Mouse (Mus musculus): ENCODE results near the gene Gm11437. TPM values are rescaled to one million over a fixed set of nuclear protein-coding genes. Genes with fewer than 3 reads are reported as not detected.

Gm11437 gene
- polyA plus RNA-seq (2015; fragmentation: Nextera tagmentation; extraction: Ambion mirVana): not detected in 2 replicates

DNA sequence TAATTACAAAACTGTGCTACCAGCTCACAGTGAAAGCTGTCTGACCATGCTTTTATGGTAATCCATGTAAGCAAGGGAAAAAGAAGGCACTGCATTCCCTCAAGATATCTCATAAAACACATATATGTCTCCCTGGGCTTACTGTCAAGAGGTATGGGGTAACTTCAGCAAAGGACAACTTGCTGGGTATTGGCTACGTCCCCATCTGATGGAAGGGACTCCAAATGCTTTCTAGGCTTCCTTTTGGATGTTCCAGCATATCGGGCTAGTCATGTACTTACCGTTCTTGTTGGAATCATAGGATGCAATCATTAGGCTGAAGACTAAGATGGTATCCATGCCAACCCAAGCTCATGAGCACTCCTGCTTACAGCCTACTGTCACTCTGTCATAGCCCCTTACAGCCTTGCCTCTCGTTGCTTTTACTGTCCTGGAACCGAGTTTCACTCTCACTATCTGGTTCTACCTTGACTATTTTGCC, at the start of gene Gm11437:
Gene Gm11437 (minus strand): TSS at position 431 of the 481 bp plus-strand sequence.
- 74% methylated on average over 5 of the region's 5 CpGs for WGBS
- H3K27me3 ChIP-seq (ENCODE audit: control insufficient read depth, insufficient read depth, low read length): no peaks in the 10 kb centered on the region
- ATAC-seq (replicated peaks; ENCODE audit: extremely low read depth, insufficient read depth, low FRiP score): no peak
- no peak within 1 kb of the TSS for H3K9ac ChIP-seq (ENCODE audit: low read length)
- H3K4me1 ChIP-seq (ENCODE audit: control insufficient read depth, insufficient read depth, low read length): peaks cover 2% of the 10 kb centered on the region; the same call in 1 of the 2 replicates
- H3K4me2 ChIP-seq (ENCODE audit: low read depth, low read length): no peak within 1 kb of the TSS
- no peaks in the 10 kb centered on the region for H3K36me3 ChIP-seq (ENCODE audit: control insufficient read depth, insufficient read depth)
- H3K27ac ChIP-seq (ENCODE audit: low read length): no peak within 1 kb of the TSS
- H3K4me3 ChIP-seq (ENCODE audit: low read length): no peak within 1 kb of the TSS
- no peaks in the 10 kb centered on the region for H3K9me3 ChIP-seq (replicated peaks; ENCODE audit: control insufficient read depth, low read length)

DNA sequence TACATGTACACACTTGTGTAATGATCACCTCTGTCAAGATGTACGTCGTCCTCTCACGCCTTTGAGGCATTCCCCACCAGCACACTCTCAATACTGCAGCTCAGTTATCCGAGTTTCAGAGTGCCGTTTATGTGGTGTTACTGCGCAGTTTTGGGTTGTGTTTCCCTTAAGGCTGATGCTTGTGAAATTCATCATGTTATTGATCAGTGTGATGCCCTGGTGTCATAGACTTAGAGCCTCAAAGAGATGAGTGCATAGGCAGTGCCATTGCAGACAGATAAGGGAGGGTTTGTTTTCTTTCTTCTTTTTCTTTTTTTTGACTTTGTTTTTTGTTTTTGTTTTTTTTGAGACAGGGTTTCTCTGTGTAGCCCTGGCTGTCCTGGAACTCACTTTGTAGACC, 43.6 kb upstream of the Gm11437 start:
- no peak overlapping the region for H3K4me3 ChIP-seq (ENCODE audit: low read length)
- 90% methylated on average over 6 of the region's 6 CpGs for WGBS
- no peaks in the 10 kb centered on the region for H3K9me3 ChIP-seq (replicated peaks; ENCODE audit: control insufficient read depth, low read length)
- H3K9ac ChIP-seq (ENCODE audit: low read length): no peak overlapping the region
- H3K27me3 ChIP-seq (ENCODE audit: control insufficient read depth, insufficient read depth, low read length): no peaks in the 10 kb centered on the region
- H3K27ac ChIP-seq (ENCODE audit: low read length): no peak overlapping the region
- H3K36me3 ChIP-seq (ENCODE audit: control insufficient read depth, insufficient read depth): 0 out of 2 replicates have a peak, but pooled peaks cover 3% of the 10 kb centered on the region
- H3K4me2 ChIP-seq (ENCODE audit: low read depth, low read length): no peak overlapping the region
- no peaks in the 10 kb centered on the region for H3K4me1 ChIP-seq (ENCODE audit: control insufficient read depth, insufficient read depth, low read length)
- no peak for ATAC-seq (replicated peaks; ENCODE audit: extremely low read depth, insufficient read depth, low FRiP score)

DNA sequence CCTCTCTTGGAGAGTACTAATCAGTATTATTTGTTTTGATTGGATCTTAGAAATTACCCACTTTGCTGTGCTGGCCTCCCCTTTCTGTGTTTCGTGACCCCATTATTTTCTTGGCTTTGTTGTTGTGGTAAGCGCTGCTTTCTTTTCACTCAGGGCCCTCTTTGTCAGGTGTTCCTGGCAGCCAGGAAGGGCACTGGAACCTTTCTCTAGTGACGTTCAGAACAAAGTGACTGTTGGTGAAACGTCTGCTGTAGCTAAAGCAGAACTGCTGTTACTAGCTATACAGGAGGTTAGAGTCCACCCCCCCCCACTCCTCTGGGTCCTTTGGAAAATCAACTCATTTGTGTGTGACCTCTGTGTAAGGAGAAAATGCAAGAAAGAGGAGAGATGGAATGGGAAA, 38.5 kb upstream of the Gm11437 start:
- H3K4me2 ChIP-seq (ENCODE audit: low read depth, low read length): no peak overlapping the region
- no peak for ATAC-seq (replicated peaks; ENCODE audit: extremely low read depth, insufficient read depth, low FRiP score)
- no peaks in the 10 kb centered on the region for H3K9me3 ChIP-seq (replicated peaks; ENCODE audit: control insufficient read depth, low read length)
- 57% methylated on average over 4 of the region's 4 CpGs for WGBS
- no peaks in the 10 kb centered on the region for H3K4me1 ChIP-seq (ENCODE audit: control insufficient read depth, insufficient read depth, low read length)
- no peak overlapping the region for H3K27ac ChIP-seq (ENCODE audit: low read length)
- H3K9ac ChIP-seq (ENCODE audit: low read length): no peak overlapping the region
- H3K4me3 ChIP-seq (ENCODE audit: low read length): no peak overlapping the region
- no peaks in the 10 kb centered on the region for H3K27me3 ChIP-seq (ENCODE audit: control insufficient read depth, insufficient read depth, low read length)
- H3K36me3 ChIP-seq (ENCODE audit: control insufficient read depth, insufficient read depth): no peaks in the 10 kb centered on the region

DNA sequence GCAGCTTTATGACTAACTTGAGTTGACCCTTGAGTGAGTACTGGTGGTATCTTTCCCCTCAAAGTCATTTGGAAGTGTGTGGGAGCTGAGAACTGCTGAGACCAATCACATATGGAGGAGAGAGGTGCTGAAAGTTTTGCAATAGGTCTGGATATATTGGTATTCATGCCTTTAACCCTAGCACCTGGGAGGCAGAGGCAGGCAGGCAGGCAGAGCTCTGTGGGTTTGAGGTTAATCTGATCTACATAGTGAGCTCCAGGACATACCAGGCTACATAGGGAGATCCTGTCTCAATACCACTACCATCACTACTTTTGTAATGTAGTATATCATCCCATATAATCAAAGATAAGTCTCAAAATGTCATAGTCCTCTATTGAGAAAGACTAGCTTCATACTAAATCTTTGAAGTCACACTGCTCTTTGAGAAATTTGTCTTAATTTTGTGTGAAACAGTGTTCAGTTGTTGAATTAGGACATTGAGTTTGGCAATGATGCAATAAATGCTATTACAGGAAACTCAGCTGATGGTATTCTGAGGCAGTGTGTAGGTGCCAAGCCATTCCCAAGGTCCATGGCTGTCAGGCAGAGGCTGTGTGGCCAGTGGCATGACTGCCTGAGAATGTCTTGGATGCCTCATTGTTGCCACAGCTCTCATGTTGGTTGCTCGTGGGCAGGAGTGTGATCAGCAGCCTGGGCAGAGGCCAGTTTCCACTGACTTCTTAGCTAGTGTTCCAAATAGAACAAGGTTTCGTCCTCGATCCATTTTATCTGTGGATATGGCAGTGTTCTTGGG, 30.5 kb upstream of the Gm11437 start:
- H3K9ac ChIP-seq (ENCODE audit: low read length): no peak overlapping the region
- no peaks in the 10 kb centered on the region for H3K4me1 ChIP-seq (ENCODE audit: control insufficient read depth, insufficient read depth, low read length)
- no peak overlapping the region for H3K27ac ChIP-seq (ENCODE audit: low read length)
- H3K4me3 ChIP-seq (ENCODE audit: low read length): no peak overlapping the region
- 0 out of 2 replicates have a peak, but pooled peaks cover 2% of the 10 kb centered on the region for H3K36me3 ChIP-seq (ENCODE audit: control insufficient read depth, insufficient read depth)
- no peaks in the 10 kb centered on the region for H3K9me3 ChIP-seq (replicated peaks; ENCODE audit: control insufficient read depth, low read length)
- 89% methylated on average over 3 of the region's 3 CpGs for WGBS
- no peak overlapping the region for H3K4me2 ChIP-seq (ENCODE audit: low read depth, low read length)
- H3K27me3 ChIP-seq (ENCODE audit: control insufficient read depth, insufficient read depth, low read length): no peaks in the 10 kb centered on the region
- no peak for ATAC-seq (replicated peaks; ENCODE audit: extremely low read depth, insufficient read depth, low FRiP score)

DNA sequence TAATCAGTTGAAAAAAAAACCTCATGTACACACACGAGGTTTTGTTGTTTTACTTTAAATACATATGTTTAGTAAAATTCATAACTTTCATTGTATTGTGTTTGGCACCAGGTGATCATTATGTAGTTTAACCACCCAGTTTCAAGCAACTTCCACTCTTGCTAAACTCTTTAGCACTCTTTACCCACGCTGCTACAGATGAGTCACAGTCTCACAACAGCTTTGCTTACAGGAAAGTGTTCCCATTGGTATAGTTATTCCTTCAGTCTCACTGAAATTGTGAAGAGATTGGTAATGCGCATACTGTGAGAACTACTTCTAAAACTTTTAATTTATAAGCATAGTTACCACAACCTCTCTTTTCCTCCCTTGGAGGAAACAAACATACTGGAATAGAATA, 27.5 kb upstream of the Gm11437 start:
- Histone ChIP-seq H3K4me2 (ENCODE audit: low read depth, low read length) (no peak overlapping the region), H3K4me1 (ENCODE audit: control insufficient read depth, insufficient read depth, low read length) (no peaks in the 10 kb centered on the region), H3K9ac (ENCODE audit: low read length) (no peak overlapping the region), H3K27ac (ENCODE audit: low read length) (no peak overlapping the region), H3K27me3 (ENCODE audit: control insufficient read depth, insufficient read depth, low read length) (no peaks in the 10 kb centered on the region), H3K36me3 (ENCODE audit: control insufficient read depth, insufficient read depth) (0 out of 2 replicates have a peak, but pooled peaks cover 2% of the 10 kb centered on the region), H3K4me3 (ENCODE audit: low read length) (no peak overlapping the region), H3K9me3 (replicated peaks; ENCODE audit: control insufficient read depth, low read length) (no peaks in the 10 kb centered on the region)
- 85% methylated on average over 3 of the region's 3 CpGs for WGBS
- no peak for ATAC-seq (replicated peaks; ENCODE audit: extremely low read depth, insufficient read depth, low FRiP score)

DNA sequence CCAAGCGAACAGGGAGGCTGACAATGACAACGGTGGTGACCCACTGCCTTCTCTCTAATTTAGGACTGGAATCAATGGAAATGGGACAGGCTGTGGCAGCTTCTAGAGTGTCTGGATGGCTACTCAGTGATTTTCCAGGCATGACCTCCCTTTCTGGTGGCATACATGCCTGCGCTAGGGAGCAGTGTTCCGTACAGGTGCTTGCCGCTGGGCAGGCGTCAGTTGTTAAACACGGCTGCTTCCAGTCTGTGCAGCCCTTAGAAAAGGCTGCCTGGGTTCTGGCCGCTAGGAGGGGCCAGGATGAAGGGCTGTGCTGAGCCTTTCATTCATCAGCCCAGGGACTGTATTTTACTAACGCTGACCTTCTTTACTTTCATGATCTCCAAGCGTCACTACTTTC, 26.0 kb upstream of the Gm11437 start:
- Histone ChIP-seq H3K4me1 (ENCODE audit: control insufficient read depth, insufficient read depth, low read length) (no peaks in the 10 kb centered on the region), H3K27me3 (ENCODE audit: control insufficient read depth, insufficient read depth, low read length) (no peaks in the 10 kb centered on the region), H3K27ac (ENCODE audit: low read length) (no peak overlapping the region), H3K4me2 (ENCODE audit: low read depth, low read length) (no peak overlapping the region), H3K4me3 (ENCODE audit: low read length) (no peak overlapping the region), H3K36me3 (ENCODE audit: control insufficient read depth, insufficient read depth) (0 out of 2 replicates have a peak, but pooled peaks cover 2% of the 10 kb centered on the region), H3K9me3 (replicated peaks; ENCODE audit: control insufficient read depth, low read length) (no peaks in the 10 kb centered on the region), H3K9ac (ENCODE audit: low read length) (no peak overlapping the region)
- 76% methylated on average over 10 of the region's 10 CpGs for WGBS
- no peak for ATAC-seq (replicated peaks; ENCODE audit: extremely low read depth, insufficient read depth, low FRiP score)

DNA sequence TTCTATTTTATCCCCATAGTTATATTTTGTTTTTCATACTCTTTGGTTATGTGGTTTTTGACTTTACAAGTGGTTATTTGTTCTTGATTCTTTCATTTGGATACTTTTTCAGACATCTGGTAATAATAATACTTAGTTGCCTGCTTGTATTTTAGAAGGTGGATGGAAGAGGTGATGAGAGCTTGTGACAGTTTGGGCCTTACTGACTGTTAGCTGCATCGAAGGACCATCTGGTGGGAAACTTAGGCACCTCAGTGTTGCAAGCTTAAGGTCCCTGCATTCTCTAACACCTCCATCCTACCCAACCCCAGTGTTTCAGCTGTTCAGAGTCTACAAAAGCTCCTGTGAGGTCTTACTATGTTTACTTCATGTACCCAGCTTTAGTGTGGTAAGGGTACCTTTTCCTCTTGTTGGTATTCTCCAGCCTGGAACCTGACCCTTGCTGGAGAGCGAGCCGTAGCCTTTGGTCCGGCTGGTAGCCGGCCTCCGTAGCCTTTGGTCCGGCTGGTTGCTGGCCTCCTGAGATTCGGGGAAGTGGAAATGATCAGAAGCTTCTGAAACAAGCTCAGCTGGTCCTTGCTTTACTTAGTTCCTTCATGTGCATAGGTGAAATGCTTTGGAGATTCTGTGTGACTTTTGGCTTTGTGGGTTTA, 23.4 kb upstream of the Gm11437 start:
- Histone ChIP-seq H3K4me3 (ENCODE audit: low read length) (no peak overlapping the region), H3K4me2 (ENCODE audit: low read depth, low read length) (no peak overlapping the region), H3K9ac (ENCODE audit: low read length) (no peak overlapping the region), H3K36me3 (ENCODE audit: control insufficient read depth, insufficient read depth) (0 out of 2 replicates have a peak, but pooled peaks cover 2% of the 10 kb centered on the region), H3K9me3 (replicated peaks; ENCODE audit: control insufficient read depth, low read length) (no peaks in the 10 kb centered on the region), H3K4me1 (ENCODE audit: control insufficient read depth, insufficient read depth, low read length) (no peaks in the 10 kb centered on the region), H3K27ac (ENCODE audit: low read length) (no peak overlapping the region), H3K27me3 (ENCODE audit: control insufficient read depth, insufficient read depth, low read length) (no peaks in the 10 kb centered on the region)
- ATAC-seq (replicated peaks; ENCODE audit: extremely low read depth, insufficient read depth, low FRiP score): no peak
- WGBS: 85% methylated on average over 8 of the region's 8 CpGs

DNA sequence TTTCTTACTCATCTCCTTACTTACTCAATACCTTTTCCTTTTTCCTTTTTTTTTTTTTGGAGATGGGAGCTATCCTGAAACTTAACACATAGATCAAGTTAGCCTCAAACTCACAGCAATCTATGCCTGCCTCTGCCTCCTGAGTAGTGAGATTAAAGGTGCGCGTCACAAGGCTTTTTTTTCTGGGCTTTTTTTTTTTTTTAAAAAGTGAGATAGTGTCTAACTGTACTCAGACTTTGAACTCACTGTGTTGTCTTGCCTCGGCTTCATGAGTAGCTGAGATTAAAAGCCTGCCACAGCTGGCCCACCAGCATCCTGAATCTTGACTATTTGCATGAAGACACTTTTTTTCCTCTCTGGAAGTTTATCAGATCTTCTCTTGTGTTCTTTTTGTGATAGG, 21.3 kb upstream of the Gm11437 start:
- Histone ChIP-seq H3K27me3 (ENCODE audit: control insufficient read depth, insufficient read depth, low read length) (no peaks in the 10 kb centered on the region), H3K27ac (ENCODE audit: low read length) (no peak overlapping the region), H3K9ac (ENCODE audit: low read length) (no peak overlapping the region), H3K9me3 (replicated peaks; ENCODE audit: control insufficient read depth, low read length) (no peaks in the 10 kb centered on the region), H3K4me2 (ENCODE audit: low read depth, low read length) (no peak overlapping the region), H3K4me1 (ENCODE audit: control insufficient read depth, insufficient read depth, low read length) (no peaks in the 10 kb centered on the region), H3K36me3 (ENCODE audit: control insufficient read depth, insufficient read depth) (no peaks in the 10 kb centered on the region), H3K4me3 (ENCODE audit: low read length) (no peak overlapping the region)
- 67% methylated on average over 3 of the region's 3 CpGs for WGBS
- no peak for ATAC-seq (replicated peaks; ENCODE audit: extremely low read depth, insufficient read depth, low FRiP score)

DNA sequence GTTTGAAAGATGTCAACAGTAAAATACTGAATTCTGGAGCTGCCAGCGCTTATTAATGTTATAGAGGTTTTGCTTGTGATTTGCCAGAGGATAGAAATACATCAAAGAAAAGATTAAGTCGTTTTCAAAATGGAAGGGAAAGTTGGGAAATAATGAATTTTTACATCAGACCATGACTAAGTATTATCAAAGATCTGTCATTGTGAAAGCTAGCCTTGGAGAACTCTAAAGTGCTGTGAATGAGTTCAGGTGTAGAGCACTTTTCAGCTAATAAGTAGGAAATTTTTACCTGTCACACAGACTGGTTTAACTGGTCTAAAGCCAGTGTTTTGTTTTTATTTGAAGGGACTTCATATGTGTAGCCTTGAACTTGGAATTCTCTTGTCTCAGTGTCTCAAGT, 14.0 kb upstream of the Gm11437 start:
- Histone ChIP-seq H3K4me3 (ENCODE audit: low read length) (no peak overlapping the region), H3K9ac (ENCODE audit: low read length) (peak overlapping the region; percentile 80; the same call in 1 of the 2 replicates), H3K27ac (ENCODE audit: low read length) (no peak overlapping the region), H3K36me3 (ENCODE audit: control insufficient read depth, insufficient read depth) (no peaks in the 10 kb centered on the region), H3K4me1 (ENCODE audit: control insufficient read depth, insufficient read depth, low read length) (peaks cover 13% of the 10 kb centered on the region), H3K4me2 (ENCODE audit: low read depth, low read length) (peak overlapping the region; percentile 85; the same call in 1 of the 2 replicates), H3K27me3 (ENCODE audit: control insufficient read depth, insufficient read depth, low read length) (0 out of 2 replicates have a peak, but pooled peaks cover 2% of the 10 kb centered on the region), H3K9me3 (replicated peaks; ENCODE audit: control insufficient read depth, low read length) (no peaks in the 10 kb centered on the region)
- ATAC-seq (replicated peaks; ENCODE audit: extremely low read depth, insufficient read depth, low FRiP score): no peak
- WGBS: 68% methylated on average over 2 of the region's 2 CpGs
